Mouse (Mus musculus): Measurements from ENCODE around the gene Pycard.
"Not testable (repeated sequence)": the region's sequence is repeated elsewhere in the genome, so short reads cannot be mapped to it uniquely, and the experiment has no call there.

Pycard gene

DNA sequence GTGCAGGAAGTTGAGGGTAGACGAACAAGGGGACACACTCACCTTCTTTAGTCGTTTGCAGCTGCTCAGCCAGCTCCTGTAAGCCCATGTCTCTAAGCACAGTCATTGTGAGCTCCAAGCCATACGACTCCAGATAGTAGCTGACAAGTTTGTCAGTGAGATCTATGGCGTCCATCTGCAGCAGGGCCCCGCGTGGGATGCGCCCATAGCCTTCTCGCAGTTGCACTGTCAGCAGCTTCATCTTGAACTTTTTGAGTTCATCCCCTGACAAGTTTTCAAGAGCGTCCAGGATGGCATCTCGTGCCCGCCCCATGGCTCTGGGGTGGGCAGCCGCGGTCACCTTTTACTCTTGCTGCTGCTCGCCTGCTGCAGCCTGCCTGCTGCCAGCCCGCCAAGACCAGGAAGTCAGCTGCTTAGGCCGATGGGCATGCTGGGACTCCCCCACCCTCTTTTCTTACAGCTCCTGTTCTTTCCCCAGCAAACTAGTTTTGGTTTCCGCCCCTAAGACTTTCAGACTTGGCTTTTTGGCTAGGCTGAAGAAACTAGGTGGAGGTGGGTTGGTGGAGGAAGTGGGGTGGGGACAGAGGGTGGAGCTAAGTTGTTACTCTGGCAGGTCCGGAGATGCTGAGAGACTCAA is at the start of gene Pycard:
Pycard (minus strand) TSS at position 527 of the 637 bp plus-strand sequence.
- no peak for DNase-seq (ENCODE audit: low read depth, low spot score)

DNA sequence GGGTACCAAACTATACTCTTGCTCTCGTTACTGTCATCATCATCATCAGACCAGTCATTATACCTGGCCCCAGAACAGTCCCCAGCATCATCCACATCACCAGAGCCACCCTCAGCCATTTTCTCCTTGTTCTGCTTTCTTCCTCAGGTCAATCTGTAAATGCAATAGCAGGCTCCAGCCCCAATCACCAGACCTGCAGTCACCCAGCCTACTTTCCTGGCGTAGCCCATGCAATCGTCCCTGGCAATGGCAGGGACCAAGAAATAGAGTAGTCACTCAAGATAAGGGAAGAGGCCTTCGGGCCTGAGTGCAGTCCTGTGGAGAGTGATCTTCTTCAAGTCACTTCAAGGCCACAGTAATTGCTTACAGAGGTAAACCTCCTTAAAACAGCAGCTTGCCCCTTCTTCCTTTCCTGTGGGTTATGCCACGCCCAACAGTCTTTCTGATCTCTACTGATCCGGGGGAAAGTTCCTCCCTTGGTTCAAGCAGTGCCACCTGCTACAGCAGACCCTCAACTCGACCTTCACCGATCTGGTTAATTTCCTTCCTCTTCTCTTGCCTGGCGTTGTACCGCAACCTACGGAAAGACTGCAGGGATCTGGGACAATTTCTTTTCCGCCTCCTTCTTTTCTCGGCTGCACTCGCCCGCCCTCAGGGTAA is 48.6 kb upstream of the Pycard start:
- DNase-seq (ENCODE audit: low read depth, low spot score): not testable (repeated sequence)

DNA sequence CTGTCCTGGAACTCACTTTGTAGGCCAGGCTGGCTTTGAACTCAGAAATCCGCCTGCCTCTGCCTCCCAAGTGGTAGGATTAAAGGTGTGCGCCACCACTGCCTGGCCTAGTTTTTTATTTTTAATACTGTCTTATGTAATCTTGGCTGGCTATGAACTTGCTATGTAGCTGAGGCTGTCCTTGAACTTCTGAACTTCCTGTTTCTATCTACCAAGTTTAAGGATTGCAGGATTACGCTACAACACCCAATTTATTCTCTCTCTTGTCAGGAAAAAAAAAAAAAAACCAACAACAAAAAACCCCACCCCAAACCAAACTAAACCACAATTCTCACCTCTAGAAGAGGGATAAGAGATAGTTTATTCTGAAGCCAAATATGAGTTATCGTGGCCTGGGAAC is 39.9 kb upstream of the Pycard start:
- no peak for DNase-seq (ENCODE audit: low read depth, low spot score)

DNA sequence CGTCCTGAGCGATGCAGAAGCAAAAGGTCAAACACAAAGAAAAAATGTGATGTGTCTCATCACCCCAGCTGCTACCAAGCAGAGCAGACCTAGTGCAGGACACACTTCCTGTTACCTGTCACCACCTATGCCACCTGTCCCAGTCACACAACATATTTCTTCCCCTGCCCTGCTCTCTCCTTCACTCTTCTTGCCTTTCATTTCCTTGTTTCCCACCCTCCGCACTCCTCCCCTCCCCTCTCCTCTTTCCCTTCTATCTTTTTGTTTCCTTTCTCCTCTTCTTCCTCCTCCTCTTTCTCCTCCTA is 39.3 kb upstream of the Pycard start:
- no peak for DNase-seq (ENCODE audit: low read depth, low spot score)

GRCm38 (mm10) chr7:128032290-128032988 is 38.8 kb upstream of the Pycard start:
- DNase-seq (ENCODE audit: low read depth, low spot score): no peak

DNA sequence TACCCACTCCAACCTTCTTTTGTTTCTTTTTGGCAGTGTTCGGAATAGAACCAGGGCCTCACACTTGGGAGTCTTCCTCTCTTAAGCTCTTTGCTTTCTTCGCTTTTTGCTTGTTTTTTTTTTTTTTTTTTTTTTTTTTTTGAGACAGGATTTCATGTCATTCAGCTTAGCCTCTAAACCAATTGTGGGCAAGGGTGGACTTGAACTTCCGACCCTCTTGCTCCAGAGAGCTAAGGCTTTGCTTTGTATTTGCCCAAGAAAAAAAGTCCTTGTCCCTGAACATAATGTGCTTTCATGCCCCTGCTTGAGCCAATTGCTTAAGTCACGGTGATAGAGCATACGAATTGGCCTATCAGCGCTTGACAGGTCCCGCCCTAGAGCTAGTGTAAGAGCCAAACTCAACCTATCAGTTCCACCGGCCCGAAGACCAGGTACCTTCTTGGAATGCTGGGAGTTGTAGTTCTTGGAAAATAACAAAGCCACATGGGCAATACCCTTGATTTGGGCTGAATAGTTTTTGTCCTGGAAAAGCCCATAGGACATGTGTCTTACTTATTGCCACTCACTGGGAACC is 37.8 kb upstream of the Pycard start:
- no peak for DNase-seq (ENCODE audit: low read depth, low spot score)

- no peak for DNase-seq (ENCODE audit: low read depth, low spot score)
These were observed 31.7 kb upstream of the Pycard start for GRCm38 (mm10) chr7:128025381-128025780.

DNA sequence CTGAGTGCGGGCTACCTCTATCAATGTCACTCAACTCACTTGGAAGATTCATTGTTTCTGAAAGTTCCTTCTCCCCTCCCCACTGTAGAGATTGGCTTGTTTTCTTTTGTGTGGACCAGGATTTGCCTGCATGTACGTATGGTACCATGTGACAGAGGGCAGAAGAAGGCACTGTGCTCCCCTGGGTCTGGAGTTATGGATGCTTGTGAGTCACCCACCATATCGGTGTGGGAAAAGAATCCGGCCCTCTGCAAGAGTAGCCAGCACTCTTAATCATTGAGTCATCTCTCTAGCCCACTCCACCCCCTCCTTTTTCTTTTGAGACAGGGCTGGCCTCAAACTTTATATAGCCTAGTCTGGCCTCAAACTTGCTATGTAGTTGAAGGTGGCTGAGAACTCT is 31.3 kb upstream of the Pycard start:
- DNase-seq (ENCODE audit: low read depth, low spot score): no peak

GRCm38 (mm10) chr7:128024364-128024763 is 30.7 kb upstream of the Pycard start:
- DNase-seq (ENCODE audit: low read depth, low spot score): no peak

- no peak for DNase-seq (ENCODE audit: low read depth, low spot score)
These were observed 29.9 kb upstream of the Pycard start for GRCm38 (mm10) chr7:128023565-128023964.

DNA sequence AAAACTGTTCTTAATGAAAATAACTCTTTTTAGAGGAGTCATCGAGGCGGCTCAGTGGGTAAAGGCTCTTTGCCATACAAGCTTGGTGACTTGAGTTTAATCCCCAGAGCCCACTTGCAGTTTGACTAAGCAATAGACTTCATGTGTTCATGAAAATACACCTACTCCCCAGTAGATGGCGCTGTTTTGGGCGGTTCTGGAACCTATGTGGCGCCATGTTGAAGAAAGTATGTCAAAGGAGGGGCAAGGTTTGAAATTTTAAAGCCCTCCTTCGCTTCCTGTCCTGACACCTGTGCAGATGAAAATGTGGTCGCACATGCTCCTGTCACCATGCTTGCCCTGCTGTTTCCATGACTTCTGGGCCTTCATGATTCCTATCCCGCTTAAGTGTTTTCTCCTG is 29.3 kb upstream of the Pycard start:
- DNase-seq (ENCODE audit: low read depth, low spot score): no peak

DNA sequence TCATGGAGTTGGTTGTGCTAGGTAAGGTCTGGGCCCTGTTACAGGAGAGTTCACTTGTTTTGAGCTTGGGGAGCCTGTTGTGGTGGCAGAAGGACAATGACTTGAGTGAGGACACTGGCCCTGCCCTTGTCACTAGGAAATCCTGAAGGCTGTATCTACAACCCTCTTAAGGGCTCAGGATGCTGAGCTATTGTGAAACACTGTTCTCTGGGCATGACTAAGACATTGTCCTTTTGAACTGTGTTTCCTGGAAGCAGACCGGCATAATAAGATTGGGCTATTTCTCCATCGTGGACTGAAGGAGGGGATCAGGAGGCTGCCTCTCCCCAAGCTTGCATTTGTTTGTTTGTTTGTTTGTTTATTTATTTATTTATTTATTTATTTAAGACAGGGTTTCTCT is 25.5 kb upstream of the Pycard start:
- DNase-seq (ENCODE audit: low read depth, low spot score): no peak

DNA sequence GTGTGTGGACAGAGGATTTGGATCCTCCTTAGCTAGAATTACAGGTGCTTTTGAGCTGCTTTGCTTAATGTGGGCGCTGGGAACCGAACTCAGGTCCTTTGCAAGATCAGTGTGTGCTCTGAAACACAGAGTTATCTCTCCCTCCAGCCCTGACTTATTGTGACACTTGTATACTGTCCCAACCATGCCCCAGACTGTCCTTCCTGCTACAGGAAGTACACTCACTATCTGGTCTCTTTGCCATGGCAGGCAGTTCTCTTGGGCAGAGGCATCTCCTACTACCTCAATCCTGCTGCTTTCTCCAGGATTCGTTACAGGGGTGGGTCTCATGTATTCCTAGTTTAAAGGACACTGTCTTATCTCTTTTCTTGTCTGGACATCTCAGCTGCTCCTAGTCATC is 24.6 kb upstream of the Pycard start:
- no peak for DNase-seq (ENCODE audit: low read depth, low spot score)

DNA sequence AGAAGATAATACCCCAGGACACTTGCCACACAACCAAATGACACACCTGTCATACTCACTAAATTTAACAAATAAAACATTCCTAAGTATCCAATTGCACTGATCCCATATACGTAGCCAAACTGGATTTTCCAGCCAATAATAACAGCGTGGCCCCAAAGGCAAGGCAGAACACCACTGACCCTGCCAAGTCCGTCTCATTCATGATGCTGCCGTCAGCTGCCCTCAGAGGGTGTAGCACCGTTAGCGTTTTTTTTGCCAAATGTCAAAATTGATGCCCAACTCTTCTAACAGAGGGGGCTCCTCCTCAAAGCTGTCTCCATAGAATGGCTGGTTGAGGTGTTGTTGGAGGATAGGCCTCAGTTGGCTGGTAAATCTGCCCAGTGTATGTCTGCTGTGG is 23.0 kb upstream of the Pycard start:
- no peak for DNase-seq (ENCODE audit: low read depth, low spot score)

DNA sequence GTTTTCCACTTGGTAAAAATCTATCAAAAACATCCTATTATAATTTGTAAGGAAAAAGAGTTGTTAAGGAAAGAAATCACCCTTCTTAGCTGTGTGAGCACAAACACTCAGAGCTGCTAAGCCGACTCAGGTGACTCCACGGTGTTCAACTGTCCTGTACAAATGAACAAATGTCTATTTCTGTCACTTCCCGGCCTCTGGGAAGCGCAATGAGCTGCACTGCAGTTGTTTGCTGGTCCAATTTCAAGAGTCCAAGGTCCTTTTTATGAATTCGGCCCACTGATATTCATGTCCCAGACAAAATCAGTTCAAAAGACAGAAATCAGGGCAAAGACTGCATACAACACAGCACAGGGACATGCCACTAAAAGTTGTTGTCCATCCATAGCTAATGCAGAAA is 22.5 kb upstream of the Pycard start:
- DNase-seq (ENCODE audit: low read depth, low spot score): not testable (repeated sequence)

GRCm38 (mm10) chr7:128013116-128013515 is 19.4 kb upstream of the Pycard start:
- DNase-seq (ENCODE audit: low read depth, low spot score): no peak

- no peak for DNase-seq (ENCODE audit: low read depth, low spot score)
These were observed 18.6 kb upstream of the Pycard start for GRCm38 (mm10) chr7:128012136-128012780.

DNA sequence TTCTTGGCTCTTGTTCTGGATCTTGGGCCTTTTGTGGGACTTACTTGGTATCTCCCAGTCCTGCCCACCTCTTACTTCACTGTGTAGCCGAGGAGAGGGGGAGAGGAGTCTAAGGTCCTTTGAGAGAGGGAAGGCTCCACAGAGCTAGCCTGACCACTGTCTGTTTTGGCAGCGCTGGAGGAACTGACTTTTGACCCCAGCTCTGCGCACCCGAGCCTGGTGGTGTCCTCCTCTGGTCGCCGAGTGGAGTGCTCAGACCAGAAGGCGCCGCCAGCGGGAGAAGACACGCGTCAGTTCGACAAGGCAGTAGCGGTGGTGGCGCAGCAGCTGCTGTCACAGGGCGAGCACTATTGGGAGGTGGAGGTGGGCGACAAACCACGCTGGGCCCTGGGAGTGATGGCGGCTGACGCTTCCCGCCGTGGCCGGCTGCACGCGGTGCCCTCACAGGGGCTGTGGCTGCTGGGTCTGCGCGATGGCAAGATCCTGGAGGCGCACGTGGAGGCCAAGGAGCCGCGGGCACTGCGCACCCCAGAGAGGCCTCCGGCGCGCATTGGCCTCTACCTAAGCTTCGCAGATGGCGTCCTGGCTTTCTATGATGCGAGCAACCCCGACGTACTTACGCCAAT is 16.2 kb upstream of the Pycard start:
- DNase-seq (ENCODE audit: low read depth, low spot score): no peak

DNA sequence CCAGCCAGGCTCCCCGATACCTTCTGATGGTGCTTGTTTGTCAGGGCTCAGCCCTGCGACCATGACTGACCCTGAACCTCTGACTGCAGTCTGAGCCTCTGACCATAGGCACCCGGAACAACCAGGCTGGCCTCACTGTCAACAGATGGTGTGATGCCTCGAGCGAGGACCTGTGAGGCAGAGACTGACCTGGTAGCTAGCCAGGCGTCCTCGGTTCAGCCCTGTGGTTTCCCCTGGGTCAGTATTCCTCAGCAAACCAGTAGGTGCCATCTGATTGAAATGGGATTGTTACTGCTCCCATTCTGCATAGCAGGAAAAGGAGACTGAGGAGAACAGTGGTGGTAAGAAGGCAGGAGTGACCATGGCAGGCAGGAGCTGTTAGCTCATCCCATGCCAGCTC is 12.5 kb upstream of the Pycard start:
- DNase-seq (ENCODE audit: low read depth, low spot score): no peak

GRCm38 (mm10) chr7:128004487-128005362 is 11.1 kb upstream of the Pycard start:
- no peak for DNase-seq (ENCODE audit: low read depth, low spot score)

DNA sequence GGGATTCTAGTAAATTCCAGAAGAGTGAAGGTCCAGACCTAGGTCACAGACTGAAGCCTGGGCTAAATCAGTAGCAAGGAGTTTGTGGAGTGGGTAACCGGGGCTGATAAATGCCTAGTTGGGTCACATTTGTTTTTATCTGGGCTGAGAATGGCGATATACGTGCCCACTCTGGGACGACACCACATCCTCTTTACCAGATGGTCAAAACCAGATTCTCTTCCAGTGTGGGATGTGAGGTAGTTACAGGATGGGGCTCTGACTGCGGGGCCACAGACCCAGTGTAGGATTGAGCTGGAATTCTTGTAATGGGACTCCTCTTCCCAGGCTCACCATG is 10.5 kb upstream of the Pycard start:
- no peak for DNase-seq (ENCODE audit: low read depth, low spot score)

Data from retina, postnatal 7 days (tissue).